Mouse (Mus musculus) macrophage (primary cell): Measurements from ENCODE around the gene Gpsm1. TPM values are rescaled to one million over a fixed set of nuclear protein-coding genes. Genes with fewer than 3 reads are reported as not detected.
A peak's percentile ranks its signal among the peaks of the same experiment; 100 is the strongest.

Experiments used
- H3K27ac ChIP-seq: fragments of 350-480 bp; formaldehyde crosslinking; 2 replicates; pipeline ENCODE4 v1.9.0; 2021
- H3K36me3 ChIP-seq: fragments of 350-480 bp; formaldehyde crosslinking; 2 replicates; pipeline ENCODE4 v1.9.0; 2021; ENCODE audit errors: inconsistent target
- H3K4me3 ChIP-seq: fragments of 350-480 bp; formaldehyde crosslinking; 2 replicates; pipeline ENCODE4 v1.9.0; 2021; ENCODE audit errors: inconsistent target
- H3K79me2 ChIP-seq: fragments of 350-480 bp; formaldehyde crosslinking; 2 replicates; pipeline ENCODE4 v1.9.0; 2021; ENCODE audit errors: inconsistent target
- WGBS: methylation state at CpG from one replicate; pipeline ENCODE4 v1.1.7; 2026; ENCODE audit warnings: inconsistent platforms; ENCODE audit not compliant: missing documents; 5-methylcytosine and 5-hydroxymethylcytosine counted together
- polyA plus RNA-seq: library from polyadenylated mRNA; stranded (reverse); fragments of 250-400 nt; gene quantifications from 3 replicates; pipeline ENCODE4 v1.2.4, GENCODE M21; 2018; ENCODE audit warnings: inconsistent platforms

Gpsm1 gene
- polyA plus RNA-seq, 1 experiment from 2014 or later, result 2.4 TPM

DNA sequence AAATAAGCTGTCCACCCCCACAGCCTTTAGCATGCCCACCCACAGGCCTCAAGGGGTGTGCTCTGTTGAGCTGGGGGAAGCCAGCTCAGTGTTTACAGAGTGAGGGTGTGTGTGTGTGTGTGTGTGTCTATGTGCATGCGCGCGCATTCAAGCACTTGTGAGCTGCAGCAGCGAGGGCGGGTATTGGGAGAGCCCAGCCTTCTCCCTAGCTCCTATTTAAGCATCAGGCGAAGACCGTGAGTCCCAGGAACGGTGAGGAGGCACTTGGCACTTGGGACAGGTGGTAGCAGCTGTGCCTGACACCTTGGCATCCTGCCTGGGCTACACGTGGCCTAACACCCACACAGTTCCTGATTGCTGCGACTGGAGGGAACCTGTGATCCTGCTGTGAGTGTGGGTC lies 26.7 kb downstream of the Gpsm1 start:
- 78% methylated on average over 10 of the region's 10 CpGs for WGBS

DNA sequence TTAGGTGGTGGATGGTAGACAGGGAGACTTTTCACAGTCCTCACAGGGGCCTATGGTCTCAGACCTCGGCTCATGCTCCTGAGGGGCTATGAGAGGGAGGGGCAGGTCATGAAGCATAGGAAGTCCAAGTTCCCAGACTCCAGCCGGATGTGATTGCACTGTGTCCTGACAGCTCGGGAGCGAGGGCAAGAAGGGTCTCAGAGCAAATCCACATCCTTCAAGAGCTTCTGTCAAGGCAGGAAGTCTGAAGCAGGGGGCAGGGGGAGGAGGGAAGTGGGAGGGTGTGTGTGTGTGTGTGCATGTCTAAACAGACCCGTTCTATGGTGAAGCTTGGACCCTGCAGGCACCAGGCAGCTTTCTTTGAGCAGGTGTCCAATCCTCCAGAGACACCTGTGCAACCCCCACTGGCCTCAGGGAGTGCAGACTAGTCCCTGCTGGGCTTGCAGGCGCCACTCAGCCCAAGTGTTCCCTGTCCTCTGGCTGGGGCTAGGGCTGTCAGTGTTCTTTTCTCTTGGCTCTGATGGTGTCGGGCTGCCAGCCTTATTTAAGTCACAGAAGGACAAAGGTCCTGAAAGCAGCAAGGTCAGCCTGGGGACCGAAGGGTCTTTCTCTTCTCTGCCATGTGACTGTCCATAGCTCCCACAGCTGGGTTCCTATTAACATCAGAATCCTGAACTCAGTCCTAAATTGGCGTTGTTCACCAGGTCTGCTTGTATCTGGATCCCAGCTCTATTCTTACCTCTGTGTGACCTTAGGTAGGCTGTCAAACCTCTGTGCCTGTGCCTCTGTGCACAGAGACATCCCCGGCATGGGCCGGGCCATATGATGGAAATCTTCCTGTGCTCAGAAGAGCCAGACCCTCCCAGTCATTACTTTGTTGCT lies 27.5 kb downstream of the Gpsm1 start:
- Histone ChIP-seq H3K27ac (no peak overlapping the region), H3K36me3 (no peaks in the 10 kb centered on the region), H3K79me2 (no peaks in the 10 kb centered on the region), H3K4me3 (no peak overlapping the region)
- WGBS, result 82% methylated on average over 11 of the region's 11 CpGs

More for the DNA sequence above, 26.7 kb downstream of the Gpsm1 start:
- H3K36me3 ChIP-seq, result no peaks in the 10 kb centered on the region
- no peaks in the 10 kb centered on the region for H3K79me2 ChIP-seq
- H3K27ac ChIP-seq, result no peak overlapping the region
- H3K4me3 ChIP-seq, result no peak overlapping the region

DNA sequence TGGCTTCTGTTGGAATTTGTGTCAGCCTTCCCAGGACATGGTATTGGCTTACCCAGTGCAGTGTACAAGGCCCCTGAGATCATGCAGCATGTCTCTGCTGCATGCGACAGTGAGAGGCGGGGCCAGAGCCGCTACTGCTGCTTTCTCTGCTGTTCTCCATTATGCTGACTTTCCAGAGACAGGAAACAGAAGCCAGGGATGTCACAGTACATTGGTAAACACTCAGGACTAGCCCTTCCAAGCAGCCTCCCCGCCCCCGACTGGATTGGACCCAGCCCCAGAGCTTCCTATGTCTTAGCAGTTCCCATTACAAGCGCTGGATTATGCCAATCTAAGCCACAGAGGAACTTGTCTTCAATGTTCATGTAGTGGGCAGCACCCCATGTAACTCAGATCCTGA lies 32.9 kb downstream of the Gpsm1 start:
- Histone ChIP-seq H3K79me2 (no peaks in the 10 kb centered on the region), H3K4me3 (no peak overlapping the region), H3K36me3 (no peaks in the 10 kb centered on the region), H3K27ac (no peak overlapping the region)
- 91% methylated on average over 6 of the region's 6 CpGs for WGBS

DNA sequence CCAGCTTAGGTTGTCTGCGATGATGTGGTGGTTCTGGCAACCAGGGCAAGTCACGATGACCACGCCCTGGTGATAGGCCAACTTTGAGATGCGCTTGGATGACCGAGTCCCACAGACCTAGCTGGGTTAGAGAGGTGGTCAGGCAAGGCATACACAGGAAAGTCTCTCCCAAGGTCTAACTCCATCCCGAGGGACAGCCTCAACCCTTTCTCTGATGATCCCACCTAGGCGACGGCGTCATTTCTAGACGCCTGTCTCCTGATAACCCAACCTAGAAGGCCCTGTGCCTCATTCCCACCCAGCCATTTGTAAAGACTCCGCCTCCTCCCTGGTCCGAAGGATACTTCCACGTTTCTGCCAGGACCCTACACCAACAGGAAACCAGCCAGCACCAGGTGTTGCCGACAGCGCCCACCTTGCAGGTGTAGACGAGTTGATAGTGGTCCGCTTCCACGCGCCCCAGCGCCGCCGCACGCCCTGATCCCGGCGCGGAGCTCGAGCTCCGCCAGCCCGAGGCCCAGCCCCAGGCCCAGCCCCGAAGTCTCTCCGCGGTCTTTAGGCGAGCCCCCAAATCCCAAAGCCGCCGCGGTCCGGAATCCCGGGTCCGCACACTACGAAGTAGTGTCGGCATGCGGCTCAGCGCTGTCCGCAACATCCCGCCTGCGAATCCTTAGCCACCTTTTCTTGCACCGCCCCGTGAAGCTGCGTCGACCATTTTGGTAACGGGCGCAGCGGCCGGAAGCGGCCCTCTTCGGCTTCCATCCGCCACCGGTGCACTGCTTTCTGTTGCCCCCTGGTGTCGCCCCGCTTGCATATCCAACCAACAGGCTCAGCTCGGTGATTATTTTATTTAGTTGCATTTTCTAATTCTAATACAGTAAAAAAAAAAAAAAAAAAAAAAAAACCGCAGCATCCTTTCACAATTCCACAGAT lies 36.3 kb downstream of the Gpsm1 start, which contains the start of gene Dnlz:
Gene Dnlz, minus strand, starts transcription at position 753 of the 933 bp plus-strand sequence.
- Histone ChIP-seq H3K79me2 (no peaks in the 10 kb centered on the region), H3K36me3 (peaks cover 18% of the 10 kb centered on the region), H3K4me3 (peak within 1 kb of the TSS; percentile 61), H3K27ac (peak within 1 kb of the TSS; percentile 29)
- 2% methylated on average over 56 of the region's 62 CpGs for WGBS

DNA sequence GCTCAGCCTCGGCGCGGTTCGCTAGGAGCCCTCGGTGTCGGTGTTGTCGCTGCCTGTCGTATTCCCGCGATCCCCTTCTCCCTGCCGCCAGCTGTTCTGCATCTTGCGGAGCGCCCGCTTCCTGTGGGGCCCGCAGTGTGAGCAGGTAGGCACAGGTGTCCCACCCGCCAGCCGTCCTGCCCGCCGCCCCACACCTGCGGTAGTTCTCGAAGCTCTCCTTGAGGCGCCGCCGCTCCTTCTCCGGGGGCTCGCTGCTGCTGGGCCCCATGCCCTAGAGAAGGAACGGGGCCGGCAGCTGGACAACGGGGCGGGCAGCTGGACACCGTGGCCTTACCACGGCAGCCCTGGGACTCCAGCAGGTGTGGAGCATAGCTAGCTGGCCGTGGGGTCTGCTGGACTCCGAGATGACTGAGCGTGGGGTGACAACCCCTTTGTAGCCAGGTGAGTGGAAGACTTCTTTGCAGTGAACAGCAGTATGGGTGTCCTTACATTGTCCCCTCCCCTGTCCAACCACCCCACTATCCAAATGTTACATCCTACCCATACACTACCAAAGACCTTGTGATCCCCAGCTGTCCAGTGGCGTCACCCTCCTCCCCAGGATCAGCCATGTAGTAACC lies 37.1 kb downstream of the Gpsm1 start:
- H3K27ac ChIP-seq, result no peak overlapping the region
- peaks cover 24% of the 10 kb centered on the region for H3K36me3 ChIP-seq
- H3K79me2 ChIP-seq, result no peaks in the 10 kb centered on the region
- WGBS, result 7% methylated on average over 34 of the region's 36 CpGs
- H3K4me3 ChIP-seq, result peak overlapping the region; percentile 61

DNA sequence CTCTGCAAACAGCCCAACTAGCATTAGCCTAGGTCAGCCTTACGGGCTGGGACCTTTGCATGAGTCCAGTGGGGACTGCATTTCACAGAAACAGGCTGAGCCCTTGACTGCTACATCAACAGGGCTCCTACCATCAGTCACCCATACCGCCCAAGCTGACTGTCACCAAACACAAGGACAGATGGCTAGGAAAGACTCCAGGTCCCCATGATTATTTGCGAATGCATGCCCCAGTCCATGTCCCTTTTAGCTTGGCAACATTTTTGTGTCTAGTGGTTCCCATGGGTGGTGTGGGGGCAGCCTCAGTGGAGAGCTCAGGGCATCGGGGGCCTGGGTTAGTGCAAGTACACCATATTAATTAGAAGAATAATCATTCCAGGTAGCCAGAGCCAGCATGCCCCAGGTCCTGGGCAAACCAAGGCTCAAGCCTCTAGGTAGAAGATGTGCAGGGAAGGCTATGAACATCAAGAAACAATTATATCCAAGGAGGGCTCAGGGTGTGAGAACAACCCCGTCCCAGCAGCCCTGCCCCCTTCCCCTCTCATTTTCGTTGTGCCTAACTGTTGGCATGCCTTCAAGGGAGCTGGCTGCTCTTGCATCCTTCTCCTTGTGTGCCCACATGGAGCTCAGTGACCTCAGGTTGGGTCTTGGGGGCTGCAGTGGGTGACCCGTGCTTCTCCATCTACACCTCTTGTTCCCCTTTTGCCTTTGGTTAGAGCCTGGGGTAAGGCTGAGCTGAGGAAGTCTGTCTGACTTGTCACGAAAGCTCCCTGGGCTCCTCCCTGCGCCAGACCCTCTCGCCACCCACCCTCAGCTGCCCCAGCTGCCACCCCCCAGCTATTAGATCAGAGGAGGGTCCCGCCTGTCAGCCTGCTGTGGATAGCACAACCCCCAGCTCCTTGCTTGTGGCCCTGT lies 38.0 kb downstream of the Gpsm1 start:
- Histone ChIP-seq H3K36me3 (peaks cover 33% of the 10 kb centered on the region), H3K4me3 (no peak overlapping the region), H3K79me2 (peaks cover under 1% of the 10 kb centered on the region; the same call in 1 of the 2 replicates), H3K27ac (no peak overlapping the region)
- WGBS, result 79% methylated on average over 11 of the region's 11 CpGs

DNA sequence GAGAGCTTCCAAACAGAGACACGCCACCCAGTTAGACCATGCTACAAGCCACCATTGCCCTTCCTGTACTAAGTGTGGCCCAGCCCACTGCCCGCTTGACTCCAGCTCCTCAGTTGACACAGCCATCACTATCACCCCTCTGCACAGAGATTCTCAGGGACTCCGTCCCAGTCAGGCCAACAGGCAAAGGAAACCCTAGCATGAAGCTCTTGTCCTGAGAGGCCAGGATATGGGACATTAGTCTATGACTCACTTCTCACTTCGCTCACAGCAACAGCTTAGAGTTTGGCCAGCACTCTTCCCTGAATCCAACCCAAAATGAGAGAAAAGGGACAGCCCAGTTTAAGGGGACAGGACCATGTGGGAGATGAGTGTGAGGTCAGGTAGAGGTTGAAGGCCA lies 39.1 kb downstream of the Gpsm1 start:
- peaks cover 33% of the 10 kb centered on the region for H3K36me3 ChIP-seq
- WGBS, result 95% methylated on average over 4 of the region's 4 CpGs
- H3K4me3 ChIP-seq, result no peak overlapping the region
- H3K79me2 ChIP-seq, result peaks cover 11% of the 10 kb centered on the region
- H3K27ac ChIP-seq, result no peak overlapping the region

DNA sequence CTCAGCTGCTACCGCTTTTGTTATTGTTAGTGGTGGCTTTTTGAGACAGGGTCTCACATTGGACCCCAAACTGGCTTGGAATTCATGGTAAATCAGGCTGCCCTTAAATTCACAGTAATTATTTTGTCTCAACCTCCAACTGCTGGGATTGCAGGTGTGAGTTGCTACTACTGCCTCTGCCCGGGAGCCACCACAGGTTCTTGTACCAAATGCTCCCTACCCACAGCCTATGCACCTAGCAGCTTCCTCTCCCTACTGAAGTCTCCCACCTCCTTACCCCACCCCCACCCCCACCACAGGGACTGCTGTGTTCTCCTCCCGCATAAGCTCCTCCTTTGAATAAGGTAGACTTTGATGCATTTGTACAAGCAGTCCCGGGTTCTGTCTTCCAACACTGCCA lies 40.9 kb downstream of the Gpsm1 start:
- Histone ChIP-seq H3K79me2 (peaks cover 24% of the 10 kb centered on the region), H3K4me3 (no peak overlapping the region), H3K36me3 (peaks cover 33% of the 10 kb centered on the region), H3K27ac (no peak overlapping the region)
- 92% methylated on average over 4 of the region's 4 CpGs for WGBS

DNA sequence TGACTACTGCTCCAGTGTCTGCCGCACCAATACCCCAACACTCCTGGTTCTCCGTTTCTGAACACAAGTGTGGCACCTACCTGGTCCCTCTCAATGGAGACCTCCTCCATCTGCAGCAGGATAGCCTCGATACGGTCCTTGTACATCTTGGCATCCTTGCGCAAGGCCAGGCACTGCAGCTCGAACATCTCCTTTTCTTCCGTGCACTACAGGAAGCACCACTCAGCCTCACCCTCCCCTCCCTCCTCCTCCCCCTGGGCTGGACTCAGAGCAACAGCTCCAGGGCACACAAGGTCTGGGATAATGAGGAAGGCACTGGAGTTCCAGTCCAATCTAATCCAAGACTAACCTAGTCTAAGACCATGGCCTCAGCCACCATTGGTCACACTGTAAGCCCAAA lies 41.4 kb downstream of the Gpsm1 start:
- Histone ChIP-seq H3K36me3 (peaks cover 33% of the 10 kb centered on the region), H3K27ac (no peak overlapping the region), H3K79me2 (peaks cover 24% of the 10 kb centered on the region), H3K4me3 (no peak overlapping the region)
- 54% methylated on average over 7 of the region's 7 CpGs for WGBS

DNA sequence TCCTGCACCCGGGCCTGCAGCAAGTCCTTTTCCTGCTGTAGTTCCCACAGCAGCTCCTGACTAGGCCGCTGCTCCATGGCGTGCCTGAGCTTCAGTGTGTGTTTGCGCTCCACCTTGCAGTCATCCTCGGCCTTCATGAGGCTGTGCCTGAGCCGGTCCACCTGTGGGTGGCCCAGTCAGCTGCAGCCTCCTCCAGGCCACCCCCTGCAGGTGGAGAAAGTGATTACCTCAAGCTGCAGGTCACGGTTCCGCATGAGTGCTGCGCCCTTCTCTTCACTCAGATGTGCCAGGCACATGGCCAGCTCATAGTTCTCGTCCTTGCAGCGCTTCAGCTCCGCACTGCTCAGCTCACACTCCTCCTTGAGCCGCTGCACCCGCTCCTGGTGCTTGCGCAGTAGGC lies 42.2 kb downstream of the Gpsm1 start:
- WGBS, result 92% methylated on average over 15 of the region's 15 CpGs
- Histone ChIP-seq H3K27ac (no peak overlapping the region), H3K36me3 (peaks cover 33% of the 10 kb centered on the region), H3K79me2 (peaks cover 24% of the 10 kb centered on the region), H3K4me3 (no peak overlapping the region)

DNA sequence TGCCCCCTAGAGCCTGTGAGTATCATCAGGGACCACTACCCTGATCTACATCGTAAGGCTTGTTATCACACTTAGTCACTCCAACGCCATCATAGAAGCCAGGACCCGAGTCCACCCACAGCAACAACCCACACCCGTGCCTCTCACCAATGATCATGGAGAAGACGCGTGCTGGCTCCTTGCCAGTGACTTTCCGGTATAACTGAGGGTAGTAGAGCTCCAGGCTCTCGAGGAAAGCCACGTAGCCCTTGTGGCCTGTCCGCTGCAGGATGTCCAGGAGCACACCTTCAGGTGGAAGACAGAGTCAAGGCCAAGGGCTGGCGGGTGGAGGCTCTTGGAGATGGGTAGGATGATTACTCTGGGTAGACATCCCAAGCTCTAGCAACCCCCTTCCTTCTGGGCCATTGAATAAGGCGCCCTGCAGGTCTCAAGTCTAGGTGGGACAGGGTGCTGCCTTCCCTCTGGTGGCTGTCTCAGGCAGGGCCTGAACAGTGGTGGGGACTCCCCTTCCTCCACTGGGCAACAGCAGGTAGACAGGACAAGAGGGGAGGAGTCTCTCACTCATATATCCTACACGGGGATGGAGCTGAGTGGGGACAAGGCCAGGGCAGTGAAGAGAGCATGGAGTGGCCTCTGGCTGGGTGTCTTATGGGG lies 43.5 kb downstream of the Gpsm1 start:
- Histone ChIP-seq H3K79me2 (peaks cover 24% of the 10 kb centered on the region), H3K27ac (no peak overlapping the region), H3K36me3 (peaks cover 33% of the 10 kb centered on the region), H3K4me3 (no peak overlapping the region)
- 93% methylated on average over 11 of the region's 13 CpGs for WGBS

DNA sequence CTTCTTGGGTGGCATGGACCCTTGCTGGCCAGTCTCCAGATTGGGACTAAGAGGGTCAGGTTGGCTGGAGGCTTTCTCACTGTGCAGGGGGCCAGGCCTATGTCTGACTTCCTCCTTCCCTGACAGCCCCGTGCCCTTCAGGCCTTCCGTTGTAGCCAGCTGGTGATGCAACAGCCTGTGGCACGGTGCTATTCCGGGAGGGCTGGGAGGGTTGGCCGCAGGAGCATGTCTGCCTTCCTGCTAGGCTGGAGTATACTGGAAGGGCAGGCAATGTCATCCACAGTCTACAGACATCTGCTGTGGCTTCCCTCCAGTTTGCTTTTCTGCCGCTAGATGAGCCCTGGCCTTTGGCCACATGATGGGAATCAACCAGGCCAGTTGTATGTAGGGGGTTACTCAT lies 44.7 kb downstream of the Gpsm1 start:
- H3K27ac ChIP-seq, result peak overlapping the region; percentile 80
- peaks cover 24% of the 10 kb centered on the region for H3K79me2 ChIP-seq
- WGBS, result 0% methylated on average over 6 of the region's 6 CpGs
- peak overlapping the region; percentile 80 for H3K4me3 ChIP-seq
- peaks cover 21% of the 10 kb centered on the region for H3K36me3 ChIP-seq

DNA sequence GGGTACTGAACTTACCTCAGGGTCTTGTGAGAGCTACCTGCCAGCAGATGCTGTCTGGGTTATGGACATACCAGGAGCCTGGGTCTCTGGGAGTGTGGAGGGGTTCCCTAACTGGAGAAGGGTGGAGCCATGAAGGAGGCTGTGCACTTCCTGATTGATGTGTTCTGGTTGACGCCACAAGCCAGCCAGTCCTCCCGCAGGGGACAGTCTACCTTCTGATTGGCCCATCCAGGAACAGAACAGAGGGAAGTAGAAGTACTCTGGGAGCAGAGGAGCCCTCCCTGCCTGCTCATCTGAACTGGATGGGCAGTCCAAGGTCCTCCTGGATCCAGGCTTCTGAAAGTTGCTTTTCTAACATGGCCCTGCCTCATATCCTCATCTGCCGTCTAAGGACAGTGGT lies 45.5 kb downstream of the Gpsm1 start, which contains the start of gene Card9:
Gene Card9, minus strand, starts transcription at position 147 of the 400 bp plus-strand sequence.
- Histone ChIP-seq H3K79me2 (peaks cover 24% of the 10 kb centered on the region), H3K4me3 (peak within 1 kb of the TSS; percentile 80), H3K27ac (peak within 1 kb of the TSS; percentile 80), H3K36me3 (peaks cover 22% of the 10 kb centered on the region)
- WGBS, result 9% methylated on average over 3 of the region's 3 CpGs
